Mouse (Mus musculus): ENCODE measurements around the gene Hacd2.

Gene Hacd2

DNA sequence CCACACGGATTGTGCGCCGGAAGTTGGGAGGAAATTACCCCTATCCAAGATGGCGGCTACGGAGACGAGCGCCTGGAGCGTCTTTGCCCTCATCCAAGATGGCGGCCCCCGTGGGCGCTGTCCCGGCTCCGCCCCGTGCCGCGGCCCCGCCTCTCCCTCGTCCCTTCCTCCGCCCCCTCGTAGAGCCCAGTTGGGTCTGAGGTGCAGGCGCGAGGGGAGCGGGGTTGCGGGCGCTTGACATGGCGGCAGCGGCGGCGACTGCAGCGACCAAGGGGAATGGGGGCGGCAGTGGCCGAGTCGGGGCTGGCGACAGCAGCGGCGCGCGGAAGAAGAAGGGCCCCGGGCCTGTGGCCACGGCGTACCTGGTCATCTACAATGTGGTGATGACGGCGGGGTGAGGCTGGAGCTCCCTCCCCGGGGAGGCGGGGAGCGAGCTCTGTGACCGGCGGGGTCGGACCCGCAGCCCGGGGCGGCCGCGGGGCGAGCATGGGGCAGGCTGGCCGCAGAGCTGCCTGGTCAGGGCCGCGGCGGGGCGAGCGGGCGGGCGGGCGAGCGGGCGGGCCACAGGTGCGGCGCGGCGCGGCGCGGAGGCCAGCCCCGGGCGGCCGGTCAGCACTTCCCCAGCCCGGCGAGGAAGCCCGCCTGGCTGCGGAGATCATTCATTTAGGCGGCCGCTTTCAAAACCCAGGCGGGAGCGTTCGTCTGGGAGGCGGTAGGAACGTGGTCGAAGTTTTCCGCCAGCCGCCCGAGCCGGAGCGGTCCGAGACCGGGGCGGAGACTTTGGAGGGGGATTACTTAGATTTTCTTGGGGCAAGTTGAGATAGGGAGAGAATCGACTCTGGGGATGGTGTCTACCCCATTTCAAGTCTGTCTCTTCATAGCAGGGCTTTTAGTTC lies at the start of gene Hacd2:
TSS of gene Hacd2 (plus strand) at position 187 of the 896 bp plus-strand sequence.
- DNase-seq (ENCODE audit: low read depth, low spot score), result peak; percentile 87

DNA sequence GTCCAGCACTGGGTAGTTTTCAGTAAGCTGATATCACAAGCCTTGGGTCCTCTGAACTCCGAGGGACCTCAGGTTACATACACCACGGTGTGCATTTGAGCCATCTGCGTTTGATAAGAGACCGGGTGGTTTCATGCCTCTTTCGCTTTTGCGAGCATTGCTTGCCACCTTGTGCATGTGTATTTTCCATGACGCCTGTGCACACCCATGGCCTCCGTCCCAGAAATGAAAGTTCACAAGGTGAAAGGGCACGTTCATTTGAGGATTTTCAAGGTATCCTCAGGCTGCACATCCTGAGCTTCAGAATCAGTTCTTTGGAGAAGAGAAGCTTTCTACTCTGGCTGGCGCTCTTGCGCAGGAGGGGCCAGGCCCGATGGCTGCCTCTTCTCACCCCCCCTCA lies 49.8 kb upstream of the Hacd2 start:
- no peak for DNase-seq (ENCODE audit: low read depth, low spot score)

GRCm38 (mm10) chr16:34975544-34975943 lies 46.7 kb upstream of the Hacd2 start:
- DNase-seq (ENCODE audit: low read depth, low spot score), result no peak

- DNase-seq (ENCODE audit: low read depth, low spot score), result no peak
Measured at GRCm38 (mm10) chr16:34976630-34977029, 45.6 kb upstream of the Hacd2 start.

DNA sequence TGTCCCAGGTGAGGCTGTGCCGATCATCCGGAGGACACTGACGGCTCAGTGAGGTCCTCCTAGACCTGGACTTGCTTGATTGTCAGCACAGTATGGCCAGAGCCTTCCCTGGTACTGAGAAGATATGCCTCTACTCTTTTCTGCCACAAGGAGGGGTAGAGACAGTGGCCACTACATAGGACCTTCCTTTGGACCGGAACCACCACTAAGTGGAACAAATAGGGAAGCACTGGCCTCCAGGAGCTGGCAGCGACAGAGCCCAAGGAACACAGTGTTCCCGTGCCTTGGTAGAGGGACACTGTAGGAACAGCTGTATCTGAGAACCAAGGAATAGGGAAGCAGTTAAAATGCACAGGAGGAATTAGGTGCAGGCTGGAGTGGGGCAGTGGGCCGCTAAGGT lies 44.2 kb upstream of the Hacd2 start:
- DNase-seq (ENCODE audit: low read depth, low spot score), result no peak

- DNase-seq (ENCODE audit: low read depth, low spot score), result no peak
Measured at GRCm38 (mm10) chr16:34981009-34981408, 41.2 kb upstream of the Hacd2 start.

- no peak for DNase-seq (ENCODE audit: low read depth, low spot score)
Measured at GRCm38 (mm10) chr16:34984203-34985030, 37.8 kb upstream of the Hacd2 start.

GRCm38 (mm10) chr16:34985031-34985346 lies 37.2 kb upstream of the Hacd2 start:
- no peak for DNase-seq (ENCODE audit: low read depth, low spot score)

- no peak for DNase-seq (ENCODE audit: low read depth, low spot score)
Measured at GRCm38 (mm10) chr16:34986211-34986825, 35.9 kb upstream of the Hacd2 start.

DNA sequence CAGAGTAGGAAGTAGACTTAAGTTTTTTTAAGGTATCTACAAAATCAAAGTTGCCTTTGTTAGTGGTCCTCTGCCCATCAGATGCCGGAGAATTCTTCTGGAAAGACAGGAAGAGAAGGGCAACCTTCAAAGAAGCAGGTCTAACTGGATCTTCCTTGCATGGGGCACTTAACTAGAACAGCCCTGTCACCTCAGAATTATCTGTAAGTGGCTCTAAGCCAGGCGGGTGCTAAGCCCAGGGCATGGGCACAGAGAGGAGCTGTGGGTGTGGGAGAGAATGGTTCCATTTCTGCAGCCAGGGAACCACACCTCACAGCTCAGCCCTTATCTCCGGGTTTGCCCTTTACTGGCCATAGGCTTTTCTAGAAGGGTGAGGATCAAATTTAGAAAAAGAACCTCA lies 30.9 kb upstream of the Hacd2 start:
- DNase-seq (ENCODE audit: low read depth, low spot score), result no peak

DNA sequence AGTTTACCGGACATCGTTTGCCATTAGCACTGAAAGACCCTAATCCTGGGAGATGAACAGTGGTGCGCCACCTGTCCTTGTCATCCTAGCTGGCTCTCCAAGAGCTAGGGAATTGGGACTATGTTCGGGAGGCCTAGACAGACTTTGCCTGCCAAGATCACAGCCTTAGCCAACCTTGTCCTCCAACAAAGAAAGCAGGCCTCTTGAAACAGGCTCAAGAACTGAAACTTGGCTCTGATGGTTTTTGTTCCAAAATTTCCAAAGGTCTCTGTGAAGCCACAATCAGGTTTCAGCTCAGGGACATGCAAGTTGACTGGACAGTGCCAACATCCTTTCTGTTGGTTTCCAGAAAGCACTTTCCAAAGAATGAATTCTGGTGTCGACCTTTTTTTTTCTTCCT lies 29.4 kb upstream of the Hacd2 start:
- no peak for DNase-seq (ENCODE audit: low read depth, low spot score)

GRCm38 (mm10) chr16:34993694-34994330 lies 28.4 kb upstream of the Hacd2 start:
- no peak for DNase-seq (ENCODE audit: low read depth, low spot score)

DNA sequence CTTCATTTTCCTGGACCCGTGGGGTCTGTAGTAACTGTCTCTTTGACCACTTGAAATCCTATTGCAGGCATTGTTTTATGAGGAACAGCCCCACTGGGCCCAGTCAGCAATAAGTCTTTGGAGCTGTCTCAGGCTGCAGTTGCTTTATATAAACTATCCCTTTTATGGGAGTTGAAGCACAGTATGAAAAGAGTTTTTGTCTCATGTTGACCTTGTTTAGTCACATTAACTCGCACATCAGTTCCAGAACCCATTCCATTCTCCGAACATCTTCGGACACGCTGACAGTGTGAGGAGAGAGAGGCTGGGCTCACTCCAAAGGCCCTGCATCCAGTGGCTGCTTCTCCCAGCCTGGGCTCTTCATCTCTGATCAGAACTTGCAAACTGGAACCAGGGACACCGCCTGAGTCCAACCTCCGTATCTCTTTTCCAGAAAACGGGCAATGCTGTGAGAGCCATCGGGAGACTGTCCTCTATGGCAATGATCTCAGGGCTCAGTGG lies 27.5 kb upstream of the Hacd2 start:
- no peak for DNase-seq (ENCODE audit: low read depth, low spot score)

GRCm38 (mm10) chr16:34996133-34996532 lies 26.1 kb upstream of the Hacd2 start:
- no peak for DNase-seq (ENCODE audit: low read depth, low spot score)

DNA sequence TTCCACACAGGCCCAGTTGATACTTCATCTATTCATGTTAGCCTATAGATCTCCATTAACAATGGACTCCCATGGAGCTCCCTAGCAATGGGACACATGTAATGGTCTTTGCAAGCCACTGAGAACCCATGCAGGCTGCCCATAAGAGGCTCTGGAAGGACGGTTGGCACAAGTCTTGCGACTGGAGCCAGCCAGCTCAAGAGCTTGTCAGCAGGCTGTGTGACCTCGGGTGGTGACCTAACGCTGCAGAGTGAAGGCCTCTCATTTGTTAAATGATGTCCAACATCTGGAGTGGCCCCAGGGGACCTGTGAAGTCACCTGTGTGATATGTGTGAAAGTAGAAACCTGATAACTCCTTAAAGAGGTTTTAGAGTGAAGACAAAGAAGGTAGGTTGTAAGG lies 25.2 kb upstream of the Hacd2 start:
- no peak for DNase-seq (ENCODE audit: low read depth, low spot score)

- no peak for DNase-seq (ENCODE audit: low read depth, low spot score)
Measured at GRCm38 (mm10) chr16:34997576-34997975, 24.7 kb upstream of the Hacd2 start.

DNA sequence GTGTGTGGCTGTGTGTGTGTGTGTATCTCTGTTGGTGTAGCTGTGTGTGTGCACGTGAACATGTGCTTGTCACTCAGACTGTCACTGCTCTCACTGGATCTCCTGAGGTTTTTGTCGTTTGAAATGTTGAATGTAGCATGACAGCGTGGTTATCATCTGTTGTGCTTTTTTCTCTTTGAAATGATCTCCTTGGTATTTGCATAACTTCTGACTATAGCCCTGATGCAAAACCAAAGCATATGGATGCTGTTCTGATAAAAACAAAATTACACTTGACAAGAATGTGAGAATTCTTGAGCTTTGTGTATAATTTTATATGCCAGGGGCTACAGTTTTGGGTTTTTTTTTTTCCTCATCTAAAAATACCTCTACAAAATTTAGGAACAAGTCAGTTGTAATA lies 23.2 kb upstream of the Hacd2 start:
- DNase-seq (ENCODE audit: low read depth, low spot score), result no peak

- DNase-seq (ENCODE audit: low read depth, low spot score), result no peak
Measured at GRCm38 (mm10) chr16:34999986-35000385, 22.2 kb upstream of the Hacd2 start.

DNA sequence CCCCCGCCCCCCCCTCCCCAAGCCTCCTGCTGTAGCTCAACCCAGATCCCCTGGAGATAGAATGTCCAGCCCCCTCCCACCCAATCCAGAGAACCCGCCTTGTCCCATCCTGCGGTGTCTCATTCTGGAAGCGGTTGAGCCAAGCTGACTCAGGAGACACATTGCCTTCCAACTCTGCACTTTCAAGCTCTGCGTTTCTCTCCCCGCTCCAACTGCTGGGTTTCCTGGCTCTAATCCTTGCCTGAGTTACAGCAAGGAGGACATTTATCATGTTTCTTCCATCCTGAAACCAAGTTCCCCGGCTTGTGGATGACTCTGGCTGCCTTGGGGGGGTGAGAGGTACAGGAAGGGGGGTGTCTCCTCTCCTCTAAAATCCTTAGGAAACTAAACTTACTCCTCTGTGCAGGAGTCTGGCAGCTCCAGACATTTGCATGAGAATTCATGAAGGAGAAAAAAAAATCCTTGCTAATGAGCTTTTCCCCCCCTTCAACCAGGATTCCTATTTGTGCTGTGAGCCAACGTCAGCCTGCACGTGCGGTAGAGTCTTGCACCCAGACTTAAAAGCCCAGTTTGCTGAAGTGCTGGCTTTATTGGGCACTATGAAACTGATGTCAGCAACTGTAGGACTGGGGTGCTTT lies 21.2 kb upstream of the Hacd2 start:
- no peak for DNase-seq (ENCODE audit: low read depth, low spot score)

DNA sequence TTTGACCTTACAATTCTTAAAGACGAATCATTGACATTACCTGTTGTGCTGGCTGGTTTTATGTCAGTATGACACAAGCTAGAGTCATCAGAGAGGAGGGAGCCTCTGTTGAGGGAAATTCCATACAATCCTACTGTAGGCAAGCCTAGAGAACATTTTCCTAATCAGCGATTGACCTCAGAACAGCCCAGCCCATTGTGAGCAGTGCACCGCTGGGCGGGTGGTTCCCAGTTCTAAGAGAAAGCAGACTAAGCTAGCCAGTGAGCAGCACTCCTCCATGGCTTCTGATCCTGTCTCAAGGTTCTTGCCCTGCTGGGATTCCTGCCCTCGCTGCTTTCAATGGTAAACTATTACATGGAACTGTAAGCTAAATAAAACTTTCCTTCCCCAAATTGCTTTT lies 17.9 kb upstream of the Hacd2 start:
- no peak for DNase-seq (ENCODE audit: low read depth, low spot score)

DNA sequence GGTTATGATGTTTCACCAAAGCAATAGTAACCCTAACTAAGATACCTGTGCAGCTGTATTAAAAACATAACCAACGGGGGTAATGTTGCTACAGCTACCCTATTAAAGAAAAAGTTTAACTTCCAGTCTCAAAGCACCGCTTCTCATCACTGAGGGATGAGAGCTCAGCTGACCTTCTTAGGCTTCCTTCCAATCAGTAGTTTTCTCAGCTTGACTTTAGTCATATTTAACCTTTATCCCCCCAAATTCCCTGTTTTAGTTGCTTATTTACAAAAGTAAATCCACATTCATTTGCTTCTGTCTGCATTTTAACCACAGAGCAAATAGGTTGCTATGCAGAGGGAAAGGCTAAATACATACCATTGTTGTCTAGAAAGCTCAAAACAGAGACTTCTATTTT lies 17.5 kb upstream of the Hacd2 start:
- no peak for DNase-seq (ENCODE audit: low read depth, low spot score)
